Mouse (Mus musculus): Measurements from ENCODE around the gene Prr27. TPM values are rescaled to one million over a fixed set of nuclear protein-coding genes. Genes with fewer than 3 reads are reported as not detected.

Gene Prr27
- not detected in 2 replicates for polyA plus RNA-seq (2015; fragmentation: Nextera tagmentation; extraction: Ambion mirVana)

DNA sequence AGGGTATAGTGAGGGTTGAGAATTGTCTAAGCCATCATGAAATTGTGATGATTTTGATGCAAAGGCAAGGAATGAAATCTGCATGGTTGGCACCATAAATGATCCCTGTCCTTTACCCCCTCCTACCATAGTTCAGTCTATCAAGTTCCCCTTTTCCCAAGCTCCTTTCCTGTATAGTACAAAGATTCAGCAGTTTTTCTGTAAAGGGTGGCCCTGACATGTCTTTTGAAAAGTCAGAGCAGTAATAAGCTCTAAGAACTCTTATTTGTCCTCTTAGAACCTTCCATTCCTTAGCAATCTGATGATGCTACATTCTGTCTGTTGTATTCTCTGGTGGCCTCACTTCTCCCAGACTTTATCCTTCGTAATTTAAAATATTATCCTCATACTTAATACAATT lies at the start of gene Prr27:
Prr27 (plus strand) TSS at position 301 of the 400 bp plus-strand sequence.
- Histone ChIP-seq H3K4me3 (replicated peaks) (no peak within 1 kb of the TSS), H3K4me1 (no peaks in the 10 kb centered on the region), H3K36me3 (no peaks in the 10 kb centered on the region), H3K9me3 (replicated peaks) (no peaks in the 10 kb centered on the region), H3K9ac (no peak within 1 kb of the TSS), H3K27ac (replicated peaks) (no peak within 1 kb of the TSS), H3K4me2 (replicated peaks) (no peak within 1 kb of the TSS), H3K27me3 (no peaks in the 10 kb centered on the region)
- no peak for ATAC-seq (ENCODE audit: insufficient number of reproducible peaks, low FRiP score, low TSS enrichment, low read depth)
- 71% methylated on average over 1 of the region's 1 CpGs for WGBS

DNA sequence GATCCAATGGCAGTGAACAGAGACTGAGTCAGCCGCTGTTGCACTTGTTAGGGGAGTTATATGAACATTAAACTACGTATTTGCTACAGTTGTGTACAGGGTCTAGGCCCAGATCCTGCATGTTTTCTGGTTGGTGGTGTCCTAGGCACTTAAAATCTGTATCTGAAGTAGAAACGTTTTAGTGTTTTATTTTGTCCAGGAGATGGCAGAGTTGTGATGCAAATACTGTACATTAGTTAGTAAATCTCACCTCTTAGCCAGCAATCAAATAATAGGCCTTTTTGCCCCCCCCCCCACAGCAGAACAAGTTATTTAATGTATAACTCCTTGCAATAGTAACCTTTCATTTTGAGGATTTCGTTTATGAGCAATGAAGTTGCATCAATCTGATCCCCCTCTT lies 42.8 kb upstream of the Prr27 start:
- Histone ChIP-seq H3K4me1 (no peaks in the 10 kb centered on the region), H3K27ac (replicated peaks) (no peak overlapping the region), H3K27me3 (no peaks in the 10 kb centered on the region), H3K9ac (no peak overlapping the region), H3K4me2 (replicated peaks) (no peak overlapping the region), H3K9me3 (replicated peaks) (no peaks in the 10 kb centered on the region), H3K36me3 (no peaks in the 10 kb centered on the region), H3K4me3 (replicated peaks) (no peak overlapping the region)
- ATAC-seq (ENCODE audit: insufficient number of reproducible peaks, low FRiP score, low TSS enrichment, low read depth): no peak
- 66% methylated on average over 4 of the region's 4 CpGs for WGBS

DNA sequence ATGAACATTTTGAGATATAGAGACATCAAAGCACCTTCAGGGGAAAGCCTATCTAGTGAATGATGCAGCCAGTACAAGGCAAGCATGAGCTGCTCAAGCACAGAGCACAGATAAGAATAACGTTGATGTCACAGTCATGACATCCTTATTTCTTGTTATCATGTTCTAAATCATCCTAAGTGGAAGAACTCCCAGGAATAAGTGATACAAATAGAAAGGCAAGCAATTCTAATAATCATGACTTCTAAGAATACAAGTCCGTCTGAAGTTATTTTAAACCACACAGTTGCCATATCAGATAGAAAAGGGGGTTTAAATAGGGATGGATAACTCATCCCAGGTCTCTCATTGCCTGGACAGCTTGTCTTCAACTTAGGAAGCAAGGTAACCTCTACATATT lies 17.7 kb upstream of the Prr27 start, which contains the start of gene Csn1s2b:
Csn1s2b (plus strand) TSS at position 301 of the 400 bp plus-strand sequence.
- Histone ChIP-seq H3K27ac (replicated peaks) (no peak within 1 kb of the TSS), H3K4me3 (replicated peaks) (no peak within 1 kb of the TSS), H3K27me3 (no peaks in the 10 kb centered on the region), H3K9ac (no peak within 1 kb of the TSS), H3K9me3 (replicated peaks) (no peaks in the 10 kb centered on the region), H3K4me1 (no peaks in the 10 kb centered on the region), H3K36me3 (no peaks in the 10 kb centered on the region), H3K4me2 (replicated peaks) (no peak within 1 kb of the TSS)
- ATAC-seq (ENCODE audit: insufficient number of reproducible peaks, low FRiP score, low TSS enrichment, low read depth): no peak
- WGBS: 66% methylated on average over 2 of the region's 2 CpGs

DNA sequence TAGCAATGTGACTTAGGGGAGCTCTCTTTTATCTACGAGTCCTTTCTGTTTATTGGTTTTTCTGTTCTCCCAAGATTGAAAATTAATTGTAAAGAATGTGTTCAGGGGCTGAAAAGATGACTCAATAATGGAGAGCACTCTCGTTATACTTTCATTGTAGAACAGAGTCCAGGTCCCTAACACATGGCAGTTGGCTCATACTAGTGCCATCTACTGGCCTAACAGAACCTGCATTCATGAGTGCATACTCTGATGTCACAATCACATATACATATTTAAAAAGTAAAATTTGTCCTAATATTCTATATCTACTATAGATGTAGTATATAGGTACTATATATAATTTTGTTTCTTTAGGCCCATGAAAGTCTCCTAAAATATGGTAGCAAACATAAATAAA lies 16.2 kb upstream of the Prr27 start:
- Histone ChIP-seq H3K9ac (no peak overlapping the region), H3K27me3 (no peaks in the 10 kb centered on the region), H3K4me2 (replicated peaks) (no peak overlapping the region), H3K27ac (replicated peaks) (no peak overlapping the region), H3K9me3 (replicated peaks) (no peaks in the 10 kb centered on the region), H3K4me3 (replicated peaks) (no peak overlapping the region), H3K4me1 (no peaks in the 10 kb centered on the region), H3K36me3 (no peaks in the 10 kb centered on the region)
- WGBS: 65% methylated on average over 2 of the region's 2 CpGs
- no peak for ATAC-seq (ENCODE audit: insufficient number of reproducible peaks, low FRiP score, low TSS enrichment, low read depth)

DNA sequence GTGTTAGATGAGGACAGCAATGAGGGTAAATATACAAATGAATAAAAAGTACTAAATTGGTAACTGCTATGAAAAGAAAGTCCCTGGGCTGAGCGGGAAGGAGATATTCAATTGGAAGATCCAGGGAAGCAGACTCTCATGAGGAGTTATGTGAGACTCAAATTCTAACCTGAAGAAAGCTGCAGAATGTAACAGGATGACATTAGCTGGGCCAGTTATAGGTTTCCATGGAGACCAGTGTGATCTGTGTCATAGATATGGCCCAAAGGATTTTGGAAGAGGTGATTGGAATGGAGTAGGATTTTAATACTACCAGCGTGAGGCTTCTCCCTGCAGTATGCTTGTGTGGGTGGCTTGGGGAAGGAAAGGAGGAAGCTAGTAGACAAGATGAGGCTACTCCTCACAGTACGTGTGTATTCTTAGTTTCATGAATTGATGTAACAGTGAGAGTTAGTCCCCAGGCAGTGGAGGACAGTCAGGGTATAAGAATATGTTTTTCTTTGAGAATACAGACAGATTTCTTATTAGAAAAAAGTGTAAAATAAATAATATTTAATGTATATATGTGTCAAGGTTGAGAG lies 29.7 kb downstream of the Prr27 start:
- H3K27ac ChIP-seq (replicated peaks): no peak overlapping the region
- no peak overlapping the region for H3K9ac ChIP-seq
- H3K9me3 ChIP-seq (replicated peaks): no peaks in the 10 kb centered on the region
- no peaks in the 10 kb centered on the region for H3K36me3 ChIP-seq
- ATAC-seq (ENCODE audit: insufficient number of reproducible peaks, low FRiP score, low TSS enrichment, low read depth): no peak
- WGBS: 55% methylated on average over 3 of the region's 3 CpGs
- no peaks in the 10 kb centered on the region for H3K4me1 ChIP-seq
- no peak overlapping the region for H3K4me2 ChIP-seq (replicated peaks)
- no peak overlapping the region for H3K4me3 ChIP-seq (replicated peaks)
- no peaks in the 10 kb centered on the region for H3K27me3 ChIP-seq

DNA sequence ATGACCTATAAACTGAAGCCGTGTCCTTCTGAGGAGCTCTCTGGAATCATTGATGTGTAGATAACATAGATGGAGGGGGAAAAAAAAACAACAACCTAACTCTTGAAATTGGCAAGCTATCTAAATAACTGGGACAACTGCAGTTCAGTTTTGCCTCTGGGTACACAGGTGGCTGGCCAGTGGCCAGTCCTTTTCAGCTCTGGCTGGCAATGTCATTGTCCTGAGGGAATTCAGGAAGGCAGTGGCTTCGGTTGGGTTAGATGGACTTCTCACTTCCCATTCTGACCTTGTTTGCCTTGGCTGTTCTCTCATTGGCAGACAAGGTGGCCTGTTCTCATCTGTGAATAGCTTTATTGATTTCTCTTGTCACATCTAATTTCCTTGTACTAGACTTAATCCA lies 44.6 kb downstream of the Prr27 start:
- Histone ChIP-seq H3K27me3 (no peaks in the 10 kb centered on the region), H3K36me3 (no peaks in the 10 kb centered on the region), H3K9me3 (replicated peaks) (no peaks in the 10 kb centered on the region), H3K9ac (no peak overlapping the region), H3K4me2 (replicated peaks) (no peak overlapping the region), H3K4me1 (no peaks in the 10 kb centered on the region), H3K4me3 (replicated peaks) (no peak overlapping the region), H3K27ac (replicated peaks) (no peak overlapping the region)
- no peak for ATAC-seq (ENCODE audit: insufficient number of reproducible peaks, low FRiP score, low TSS enrichment, low read depth)
- 46% methylated on average over 2 of the region's 2 CpGs for WGBS

DNA sequence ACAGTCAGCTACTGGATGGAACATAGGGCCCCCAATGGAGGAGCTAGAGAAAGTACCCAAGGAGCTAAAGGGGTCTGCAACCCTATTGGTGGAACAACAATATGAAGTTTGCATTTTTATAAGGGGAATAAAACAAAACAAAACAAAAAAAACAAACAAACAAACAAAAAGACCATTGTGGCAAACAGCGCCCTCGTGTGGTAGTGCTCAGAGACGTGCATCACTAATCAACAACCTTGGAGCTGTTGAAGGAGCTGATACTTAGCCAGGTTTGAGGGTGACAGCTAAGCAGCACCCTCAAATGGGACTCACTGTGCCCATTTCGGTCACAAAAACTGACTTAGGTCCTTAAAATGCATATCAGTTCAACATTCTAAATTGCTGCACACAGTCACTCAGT lies 45.9 kb downstream of the Prr27 start:
- H3K36me3 ChIP-seq: no peaks in the 10 kb centered on the region
- H3K27me3 ChIP-seq: no peaks in the 10 kb centered on the region
- ATAC-seq (ENCODE audit: insufficient number of reproducible peaks, low FRiP score, low TSS enrichment, low read depth): no peak
- no peak overlapping the region for H3K4me3 ChIP-seq (replicated peaks)
- no peak overlapping the region for H3K27ac ChIP-seq (replicated peaks)
- H3K4me1 ChIP-seq: no peaks in the 10 kb centered on the region
- H3K9ac ChIP-seq: no peak overlapping the region
- H3K9me3 ChIP-seq (replicated peaks): no peaks in the 10 kb centered on the region
- no peak overlapping the region for H3K4me2 ChIP-seq (replicated peaks)
- WGBS: 38% methylated on average over 4 of the region's 4 CpGs

DNA sequence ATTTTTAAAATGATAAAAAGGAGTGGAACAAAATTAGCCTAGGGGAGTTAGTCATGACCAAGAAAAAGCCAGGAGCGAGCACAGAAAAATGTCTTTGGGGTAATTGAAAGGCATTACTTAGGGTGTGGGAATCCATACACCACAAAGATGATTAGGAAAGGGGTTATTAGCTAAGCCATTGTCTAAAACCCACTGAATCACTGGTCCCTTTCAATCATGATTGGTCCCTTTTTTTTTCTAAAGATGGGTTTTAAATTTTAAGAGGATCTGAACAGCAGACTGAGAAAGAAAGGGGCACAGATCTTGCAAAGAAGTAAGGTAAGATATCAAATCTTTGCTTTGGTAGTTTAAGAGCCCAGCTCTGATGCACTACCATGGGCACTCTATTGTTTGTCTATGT lies 59.2 kb downstream of the Prr27 start, which contains the start of gene Odam:
Odam (plus strand) TSS at position 301 of the 400 bp plus-strand sequence.
- no peaks in the 10 kb centered on the region for H3K9me3 ChIP-seq (replicated peaks)
- ATAC-seq (ENCODE audit: insufficient number of reproducible peaks, low FRiP score, low TSS enrichment, low read depth): no peak
- no peak within 1 kb of the TSS for H3K27ac ChIP-seq (replicated peaks)
- no peak within 1 kb of the TSS for H3K4me3 ChIP-seq (replicated peaks)
- no peak within 1 kb of the TSS for H3K9ac ChIP-seq
- no peaks in the 10 kb centered on the region for H3K36me3 ChIP-seq
- no peak within 1 kb of the TSS for H3K4me2 ChIP-seq (replicated peaks)
- WGBS: 81% methylated on average over 1 of the region's 1 CpGs
- no peaks in the 10 kb centered on the region for H3K27me3 ChIP-seq
- H3K4me1 ChIP-seq: no peaks in the 10 kb centered on the region

Other genes starting within 250 kb of the Prr27 start
- 10.0 and 14.1 TPM in 2 replicates for gene Sult1e1, start 234.1 kb upstream of the Prr27 start, polyA plus RNA-seq (2015; fragmentation: Nextera tagmentation; extraction: Ambion mirVana)
- not detected in 2 replicates for gene Csn1s1, start 159.5 kb upstream of the Prr27 start, polyA plus RNA-seq (2015; fragmentation: Nextera tagmentation; extraction: Ambion mirVana)
- gene Csn2, start 126.1 kb upstream of the Prr27 start, polyA plus RNA-seq (2015; fragmentation: Nextera tagmentation; extraction: Ambion mirVana): not detected in 2 replicates
- not detected in 2 replicates for gene Csn1s2a, start 51.1 kb upstream of the Prr27 start, polyA plus RNA-seq (2015; fragmentation: Nextera tagmentation; extraction: Ambion mirVana)
- gene Csn1s2b, start 17.6 kb upstream of the Prr27 start, polyA plus RNA-seq (2015; fragmentation: Nextera tagmentation; extraction: Ambion mirVana): 0.08 TPM in 1 of 2 replicates, not detected in the other
- gene Odam, start 59.3 kb downstream of the Prr27 start, polyA plus RNA-seq (2015; fragmentation: Nextera tagmentation; extraction: Ambion mirVana): 1.1 and 1.3 TPM in 2 replicates
- gene Csn3, start 99.9 kb downstream of the Prr27 start, polyA plus RNA-seq (2015; fragmentation: Nextera tagmentation; extraction: Ambion mirVana): 0.28 and 0.74 TPM in 2 replicates
- gene 2310003L06Rik, start 143.8 kb downstream of the Prr27 start, polyA plus RNA-seq (2015; fragmentation: Nextera tagmentation; extraction: Ambion mirVana): 0.21 TPM in 1 of 2 replicates, not detected in the other
- gene Gm28434, start 143.8 kb downstream of the Prr27 start, polyA plus RNA-seq (2015; fragmentation: Nextera tagmentation; extraction: Ambion mirVana): not detected in 2 replicates
- gene Cabs1, start 153.8 kb downstream of the Prr27 start, polyA plus RNA-seq (2015; fragmentation: Nextera tagmentation; extraction: Ambion mirVana): not detected in 2 replicates
- 0.37 and 0.38 TPM in 2 replicates for gene Smr3a, start 176.9 kb downstream of the Prr27 start, polyA plus RNA-seq (2015; fragmentation: Nextera tagmentation; extraction: Ambion mirVana)

Data from embryonic facial prominence, embryonic 15.5 days (tissue).